1 mouse cellular context compared by ENCODE assay signal in genomic region chr17:7874776-7875531, GRCm38 (mm10).
TF ChIP-seq lines count a peak whose summit lies in the region.

No protein-coding gene starts in this region.

TF ChIP-seq in CH12.LX, 34 proteins besides CTCF, POLR2A, EP300 and RAD21 (continued from another document):
- TF ChIP-seq USF2 (conservative IDR thresholded peaks at IDR 0.05; ENCODE audit: low read depth, low read length), result no peak
- TF ChIP-seq MAZ (IDR thresholded peaks at IDR 0.05; ENCODE audit: low read depth, low read length), result no peak
- no peak for TF ChIP-seq SMC3 (IDR thresholded peaks at IDR 0.05; ENCODE audit: low read depth, low read length)
- 0 out of 2 replicates have a peak, but pooled peaks have one; percentile 47 for TF ChIP-seq MYC (IDR thresholded peaks at IDR 0.05; ENCODE audit: low read depth, low read length)
- TF ChIP-seq JUN (IDR thresholded peaks at IDR 0.05; ENCODE audit: insufficient read depth, low read depth, low read length), result no peak
- no peak for TF ChIP-seq NELFE (IDR thresholded peaks at IDR 0.05; ENCODE audit: low read depth, low read length)
- TF ChIP-seq CHD2 (IDR thresholded peaks at IDR 0.05; ENCODE audit: low read length), result no peak
TF ChIP-seq in CH12.LX: peak in this region for 9.
